Mouse (Mus musculus) embryo, embryonic 11 days (tissue): ENCODE data around the gene Slx1b.
A peak's percentile ranks its signal among the peaks of the same experiment; 100 is the strongest.

Experiments used
- DNase-seq: peaks from one replicate; pipeline ENCODE4 v3.0.0-alpha.2; 2015

The Slx1b gene

DNA sequence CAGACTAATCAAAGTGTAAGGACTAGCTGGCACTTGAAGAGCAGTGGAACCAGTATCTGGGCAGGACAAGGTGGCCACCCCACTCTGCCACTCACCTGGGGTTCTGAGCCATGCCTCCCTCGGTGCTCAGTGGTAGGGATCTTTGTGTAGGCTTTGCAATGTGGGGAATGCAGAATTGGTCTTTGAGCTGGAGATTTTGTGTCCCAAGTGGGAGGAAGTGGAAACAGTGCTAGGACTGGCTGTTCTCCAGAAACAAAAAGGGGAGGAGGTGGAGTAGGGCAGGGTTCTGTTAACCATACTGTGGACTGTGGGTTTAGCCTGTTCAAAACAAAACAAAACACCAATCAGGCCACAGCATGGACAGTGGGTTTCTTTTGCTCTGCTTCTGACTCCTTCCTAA is 19.4 kb downstream of the Slx1b start, which contains the start of gene Sult1a1:
Gene Sult1a1 (minus strand): TSS at position 226 of the 400 bp plus-strand sequence.
- no peak for DNase-seq

DNA sequence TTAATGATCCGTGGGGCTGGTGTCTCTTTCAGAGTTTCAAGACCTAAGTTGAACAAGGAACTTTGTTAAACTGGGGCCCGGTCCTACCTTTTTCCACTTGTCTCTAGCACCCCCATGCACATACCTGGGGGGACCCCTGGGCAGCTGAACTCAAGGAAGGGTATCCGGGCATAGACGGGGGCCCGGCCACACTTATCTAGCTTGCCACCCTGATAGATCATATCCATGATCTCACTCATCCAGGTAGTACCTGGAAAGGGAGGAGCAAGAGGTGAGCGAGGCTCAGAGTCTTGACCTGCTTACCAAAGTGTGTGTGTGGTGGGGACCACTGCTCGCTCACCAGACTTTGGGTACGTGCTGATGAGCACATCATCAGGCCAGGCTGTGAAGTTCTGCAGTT is 20.5 kb downstream of the Slx1b start:
- no peak for DNase-seq

DNA sequence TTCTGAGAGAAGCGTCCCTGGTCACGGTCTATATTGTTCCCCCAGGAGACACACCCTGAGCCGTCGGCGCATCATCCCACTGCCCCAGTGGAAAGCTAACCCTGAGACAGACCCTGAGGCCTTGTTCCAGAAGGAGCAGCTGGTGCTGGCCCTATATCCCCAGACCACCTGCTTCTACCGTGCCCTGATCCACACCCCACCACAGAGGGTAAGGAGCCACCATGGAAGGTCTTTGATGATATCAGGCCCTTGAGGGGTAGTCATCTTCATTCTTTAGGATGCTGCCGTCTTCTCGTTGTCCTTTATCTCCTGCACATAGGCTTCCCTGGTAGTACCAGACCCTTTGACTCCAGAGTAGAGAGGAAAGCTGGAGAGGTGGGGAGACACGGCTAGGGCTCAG is 23.5 kb downstream of the Slx1b start:
- DNase-seq, result no peak

DNA sequence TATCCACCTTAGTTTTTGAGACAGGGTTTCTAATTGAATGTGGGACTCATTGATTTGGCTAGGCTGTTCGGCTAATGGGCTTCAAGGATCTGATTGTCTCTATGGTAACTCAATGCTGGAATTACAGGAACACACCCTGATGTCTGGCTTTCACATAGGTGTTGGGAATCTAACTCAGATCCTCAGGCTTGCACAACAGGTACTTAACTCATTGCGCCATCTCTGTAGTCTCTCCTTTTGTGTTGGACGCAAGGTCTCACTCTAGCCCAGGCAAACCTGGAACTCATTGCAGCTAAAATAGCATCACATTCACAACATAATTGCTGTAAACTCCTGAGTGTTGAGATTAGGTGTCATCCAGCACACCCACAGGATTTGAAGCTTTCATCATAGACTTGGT is 25.4 kb downstream of the Slx1b start:
- no peak for DNase-seq

DNA sequence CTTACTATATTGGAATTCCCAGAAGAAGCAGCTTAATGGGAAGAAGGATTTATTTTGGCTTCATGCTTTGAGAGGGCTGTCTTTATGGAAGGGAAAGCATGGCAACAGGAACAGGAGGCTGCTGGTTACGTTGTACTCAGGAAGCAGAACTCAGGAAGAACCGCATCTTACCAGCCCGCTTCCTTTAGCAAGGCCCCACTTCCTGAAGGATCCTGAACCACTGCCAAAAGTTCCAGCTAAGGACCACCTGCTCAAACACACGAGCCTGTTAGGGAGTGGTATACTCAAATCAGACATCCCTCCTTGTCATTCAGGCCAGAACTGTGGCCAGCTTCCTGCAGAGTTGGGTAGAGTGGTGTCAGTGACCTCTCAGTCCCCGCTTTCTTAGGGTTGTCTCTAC is 27.1 kb downstream of the Slx1b start:
- DNase-seq, result no peak

DNA sequence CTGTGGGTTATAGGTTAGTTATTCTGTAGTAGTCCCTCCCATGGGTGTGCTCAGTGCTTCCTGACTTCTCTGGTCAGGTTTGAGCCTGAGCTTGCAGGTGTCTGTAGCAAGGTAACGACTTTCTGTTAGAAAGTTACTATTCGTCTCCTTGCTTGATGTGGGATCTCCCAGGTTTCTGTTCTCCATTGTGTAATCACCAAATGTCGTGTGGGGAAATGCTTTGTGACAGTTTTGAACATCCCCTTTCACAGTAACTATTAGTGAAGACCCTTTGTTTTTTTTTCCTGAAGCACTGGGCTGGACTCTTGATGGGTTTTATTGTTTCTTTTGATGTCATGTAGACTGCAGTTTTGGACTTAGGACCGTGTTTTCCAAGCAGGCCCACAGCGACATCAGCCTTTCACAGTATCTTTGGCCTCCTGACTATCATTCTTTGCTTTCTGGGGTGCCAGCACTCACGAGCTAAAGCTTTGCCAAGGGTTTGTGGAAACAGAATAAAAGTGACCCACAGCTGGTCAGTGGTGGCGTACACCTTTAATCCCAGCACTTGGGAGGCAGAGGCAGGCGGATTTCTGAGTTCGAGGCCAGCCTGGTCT is 28.0 kb downstream of the Slx1b start:
- DNase-seq, result no peak

DNA sequence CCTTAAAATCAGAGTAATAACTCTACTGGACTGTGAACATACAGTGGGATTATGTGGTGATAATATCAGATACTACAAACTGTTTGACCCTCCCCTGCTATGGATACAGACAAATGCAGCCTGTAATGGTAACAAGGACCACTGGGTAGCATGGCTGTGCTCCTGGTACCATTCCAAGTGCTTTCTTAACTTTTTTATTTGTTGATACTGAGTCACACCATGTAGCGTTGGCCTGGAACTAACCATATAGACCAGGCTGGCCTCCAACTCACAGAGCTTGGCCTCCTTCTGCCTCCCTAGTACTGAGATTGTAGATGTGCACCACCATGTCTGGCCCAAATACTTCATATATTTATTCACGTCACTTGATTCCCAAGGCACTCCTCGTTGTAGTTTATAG is 30.3 kb downstream of the Slx1b start:
- DNase-seq, result no peak

DNA sequence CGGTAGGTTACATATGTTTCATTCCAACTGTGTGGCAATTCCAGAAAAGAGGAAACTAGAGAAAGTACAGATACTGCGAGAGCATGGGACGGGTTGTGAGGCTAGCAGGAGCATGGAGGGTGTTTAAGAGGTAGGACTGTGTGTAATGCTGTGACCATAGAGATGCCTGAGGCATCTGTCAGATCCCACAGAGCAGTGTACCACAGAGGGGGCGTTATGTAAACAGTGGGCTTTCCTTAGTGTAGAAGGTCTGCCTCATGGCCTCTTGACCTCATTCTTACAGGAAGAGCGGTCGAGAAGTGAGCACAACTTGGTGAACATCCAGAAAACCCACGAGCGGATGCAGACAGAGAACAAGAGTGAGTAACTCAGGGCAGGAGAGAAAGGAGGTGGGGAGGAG is 31.9 kb downstream of the Slx1b start:
- no peak for DNase-seq

DNA sequence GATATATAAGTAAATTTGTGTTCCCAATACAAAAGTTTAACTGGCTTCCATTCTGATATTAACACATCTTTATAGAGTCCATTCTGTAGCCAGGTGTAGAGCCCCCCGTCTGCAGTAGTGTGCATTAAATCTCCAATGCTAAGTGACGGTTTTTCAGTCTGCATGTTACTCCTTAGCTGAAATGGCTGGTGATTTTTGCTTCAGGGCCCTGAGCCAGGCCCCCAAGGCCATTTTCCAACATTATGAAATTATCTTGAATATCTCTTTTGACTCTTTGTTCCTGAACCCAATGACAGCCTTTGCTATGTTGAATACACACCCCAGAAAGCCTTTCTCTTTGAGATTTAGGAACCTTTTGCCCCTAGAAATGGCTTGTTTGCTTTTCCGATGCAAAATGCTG is 35.8 kb downstream of the Slx1b start:
- no peak for DNase-seq

DNA sequence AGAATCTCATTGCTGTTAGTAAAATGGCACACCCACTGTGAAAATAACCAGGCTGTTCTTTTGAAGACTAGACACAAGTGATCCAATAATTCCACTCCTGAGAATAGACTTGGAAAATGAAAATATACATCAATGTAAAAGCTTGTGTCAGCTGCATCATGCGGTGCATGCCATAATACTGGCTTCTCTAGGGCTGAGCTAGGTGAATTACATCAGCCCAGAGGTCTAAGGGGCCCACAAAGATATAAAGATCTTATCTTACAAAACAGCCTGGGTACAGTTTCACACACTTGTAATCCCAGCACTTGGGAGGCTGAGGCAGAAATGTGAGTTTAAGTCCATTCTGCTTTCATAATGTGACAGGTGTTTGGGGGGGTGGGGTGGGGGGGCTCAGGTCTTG is 38.1 kb downstream of the Slx1b start:
- DNase-seq, result no peak

DNA sequence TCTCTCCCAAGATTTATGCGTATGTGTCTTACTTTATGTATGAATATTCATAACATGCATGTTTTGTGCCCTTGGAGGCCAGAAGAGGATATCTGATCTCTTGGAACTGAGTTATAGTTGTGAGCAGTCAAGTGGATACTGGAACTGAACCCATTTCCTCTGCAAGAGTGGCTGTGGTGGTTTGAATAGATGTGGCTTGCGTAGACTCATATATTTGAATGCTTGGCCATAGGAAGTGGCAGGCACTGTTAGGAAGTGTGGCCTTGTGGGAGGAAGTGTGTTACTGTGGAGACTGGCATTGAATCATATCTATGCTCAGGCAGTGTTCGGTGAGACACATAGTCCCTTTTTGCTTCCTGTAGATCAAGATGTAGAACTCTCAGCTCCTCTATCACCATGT is 39.9 kb downstream of the Slx1b start:
- DNase-seq, result no peak

DNA sequence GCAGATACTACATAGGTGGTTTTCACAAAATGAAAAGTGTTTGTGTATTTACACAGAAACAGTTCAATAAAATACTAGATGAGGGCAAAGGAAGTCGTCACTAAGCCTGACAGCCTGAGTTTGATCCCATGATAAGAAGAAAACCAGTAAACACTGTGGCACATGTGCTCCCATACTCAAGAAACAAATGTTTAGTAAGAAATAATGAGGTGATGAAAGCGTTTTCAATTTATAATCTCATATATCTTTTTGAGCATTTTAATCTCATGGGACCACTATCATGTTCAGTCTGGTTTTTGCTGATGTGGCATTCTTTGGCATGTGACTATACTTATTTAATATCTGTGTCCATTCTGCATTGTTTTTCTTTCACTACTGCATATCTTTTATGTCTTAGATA is 41.6 kb downstream of the Slx1b start:
- no peak for DNase-seq

DNA sequence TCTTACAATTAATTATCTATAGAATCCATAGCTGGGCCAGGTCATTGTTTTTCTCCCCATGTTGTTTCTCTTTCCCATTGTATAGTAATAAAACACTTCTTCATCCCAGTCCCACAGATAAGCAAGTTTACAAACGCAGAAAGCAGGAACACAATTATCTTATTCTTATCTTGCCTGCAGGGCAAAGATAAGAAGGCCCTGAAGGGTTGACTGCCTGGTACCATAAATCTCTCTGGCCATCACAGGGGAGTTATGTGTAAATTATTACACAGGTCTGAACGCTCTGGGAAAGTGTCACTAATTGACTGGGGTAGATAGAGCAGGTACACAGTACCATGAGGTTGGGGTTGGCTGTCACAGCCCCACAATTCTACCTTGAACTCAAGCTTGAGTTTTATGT is 44.7 kb downstream of the Slx1b start:
- DNase-seq, result no peak

DNA sequence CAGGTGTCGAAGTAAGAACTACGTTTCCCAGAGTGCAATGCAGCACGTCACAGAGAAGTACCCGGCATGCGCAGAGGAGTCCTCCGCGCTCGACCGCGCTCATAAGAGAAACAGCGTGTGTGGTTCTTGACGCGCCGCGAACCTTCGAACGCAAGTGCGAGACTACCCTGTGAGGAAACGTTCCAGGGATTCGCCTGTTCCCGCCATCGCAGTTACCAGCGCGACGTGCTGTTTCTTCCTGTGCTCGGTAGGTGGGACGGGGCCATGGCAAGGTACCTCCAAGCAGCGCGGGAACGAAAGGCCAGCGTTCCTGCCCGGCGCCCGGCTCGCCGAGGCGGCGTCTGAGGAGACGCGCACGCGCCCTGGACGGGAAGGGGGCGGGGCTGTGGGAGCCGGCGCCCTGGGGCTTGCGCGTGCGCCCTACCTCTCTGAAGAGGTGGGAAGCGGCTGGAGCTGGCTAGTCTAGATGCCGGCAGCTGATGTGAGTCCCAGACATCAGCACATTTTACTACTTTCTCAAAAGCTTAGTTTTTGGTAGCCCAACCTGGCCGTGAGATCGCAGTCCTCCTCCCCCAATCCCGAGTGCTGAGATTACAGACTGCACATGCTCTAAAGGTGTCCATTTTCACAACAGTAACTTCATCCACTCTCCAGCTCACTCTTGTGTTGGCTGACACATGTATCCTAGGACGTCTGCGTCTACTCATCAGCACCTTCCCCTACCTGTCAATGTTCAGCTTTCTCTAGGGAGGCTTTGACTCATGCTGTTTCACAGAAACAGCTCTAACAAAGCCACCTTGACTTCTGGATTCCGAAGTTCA is 46.1 kb downstream of the Slx1b start, which contains the start of gene Sgf29:
Gene Sgf29 (plus strand): TSS at position 79 of the 821 bp plus-strand sequence.
- DNase-seq, result peak; percentile 96

DNA sequence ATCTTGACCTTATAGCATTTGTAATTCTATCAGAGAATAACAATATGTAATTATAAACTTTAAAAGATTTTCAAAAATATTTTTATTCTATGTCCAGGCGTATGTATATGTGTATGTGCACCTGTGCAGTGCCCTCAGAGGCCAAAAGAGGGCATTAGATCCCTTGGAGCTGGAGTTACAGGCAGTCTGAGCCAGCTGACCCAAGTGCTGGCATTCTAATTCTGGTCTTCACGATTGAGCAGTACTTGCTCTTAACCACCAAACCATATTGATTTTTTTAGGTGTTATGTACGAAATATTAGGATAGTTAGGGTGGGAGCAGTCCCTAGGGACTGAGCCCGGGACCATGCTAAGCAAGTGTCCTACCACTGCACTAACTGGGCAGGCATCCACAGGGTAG is 47.1 kb downstream of the Slx1b start:
- no peak for DNase-seq

DNA sequence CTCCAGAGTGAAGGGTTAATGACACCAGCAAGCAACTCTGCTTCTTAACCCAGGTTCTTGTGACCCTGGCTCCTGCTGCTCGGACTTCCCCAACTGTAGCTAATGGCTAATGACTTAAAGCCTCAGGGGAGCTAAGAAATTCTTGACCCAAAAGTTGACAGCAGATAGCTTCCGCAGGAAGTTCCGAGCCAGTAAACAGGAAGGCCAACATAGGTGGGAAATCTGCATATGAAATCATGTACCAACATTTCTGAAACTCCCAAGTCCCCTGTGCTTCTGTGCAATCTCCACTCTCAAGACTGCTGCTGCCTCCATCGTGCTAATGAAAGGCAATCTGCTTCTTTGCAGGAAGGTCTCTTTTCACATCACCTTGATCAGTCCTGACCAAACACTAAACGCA is 49.9 kb downstream of the Slx1b start:
- no peak for DNase-seq

DNA sequence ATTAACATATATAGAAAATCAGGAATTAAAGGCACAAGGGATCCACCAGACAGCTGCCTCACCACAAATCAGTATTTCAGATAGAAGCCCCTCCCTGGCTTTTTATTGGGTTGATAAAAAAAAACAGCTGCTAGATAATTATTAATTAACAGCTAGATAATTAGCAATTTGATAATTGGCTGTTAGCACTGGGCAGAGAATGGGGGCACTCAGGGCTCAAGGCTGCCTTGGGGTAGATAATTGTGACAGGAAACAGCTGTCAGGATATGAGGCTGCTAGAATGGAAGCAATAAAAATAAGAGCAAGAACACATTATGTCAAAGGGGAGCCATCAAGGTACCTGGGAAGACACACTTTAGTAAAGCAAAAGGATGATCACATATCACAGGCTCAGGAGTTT is 50.7 kb downstream of the Slx1b start:
- DNase-seq, result no peak

DNA sequence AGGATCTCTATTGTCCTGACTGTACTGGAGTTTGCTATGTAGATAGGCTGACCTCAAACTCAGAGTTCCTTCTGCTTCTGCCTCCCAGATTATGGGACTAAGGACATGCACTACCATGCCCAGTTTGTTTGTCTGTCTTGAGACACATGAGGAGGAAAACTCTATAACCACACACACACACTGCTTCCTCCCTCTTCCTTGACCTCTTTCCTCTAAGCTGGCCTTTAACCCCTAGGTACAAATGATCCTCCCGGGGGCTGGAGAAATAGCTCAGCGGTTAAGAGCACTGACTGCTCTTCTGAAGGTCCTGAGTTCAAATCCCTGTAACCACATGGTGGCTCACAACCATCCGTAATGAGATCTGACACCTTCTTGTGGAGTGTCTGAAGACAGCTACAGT is 51.2 kb downstream of the Slx1b start:
- DNase-seq, result no peak

DNA sequence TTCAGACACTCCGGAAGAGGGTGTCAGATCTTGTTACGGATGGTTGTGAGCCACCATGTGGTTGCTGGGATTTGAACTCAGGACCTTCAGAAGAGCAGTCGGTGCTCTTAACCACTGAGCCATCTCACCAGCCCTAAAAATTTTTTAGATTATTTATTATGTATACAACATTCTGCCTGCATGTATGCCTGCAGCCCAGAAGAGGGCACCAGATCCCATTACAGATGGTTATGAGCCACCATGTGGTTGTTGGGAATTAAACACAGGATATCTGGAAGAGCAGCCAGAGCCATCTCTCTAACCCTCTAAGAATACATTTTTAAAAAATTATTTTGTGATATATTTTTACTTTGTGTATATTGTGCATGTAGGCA is 52.4 kb downstream of the Slx1b start:
- peak; percentile 52 for DNase-seq

DNA sequence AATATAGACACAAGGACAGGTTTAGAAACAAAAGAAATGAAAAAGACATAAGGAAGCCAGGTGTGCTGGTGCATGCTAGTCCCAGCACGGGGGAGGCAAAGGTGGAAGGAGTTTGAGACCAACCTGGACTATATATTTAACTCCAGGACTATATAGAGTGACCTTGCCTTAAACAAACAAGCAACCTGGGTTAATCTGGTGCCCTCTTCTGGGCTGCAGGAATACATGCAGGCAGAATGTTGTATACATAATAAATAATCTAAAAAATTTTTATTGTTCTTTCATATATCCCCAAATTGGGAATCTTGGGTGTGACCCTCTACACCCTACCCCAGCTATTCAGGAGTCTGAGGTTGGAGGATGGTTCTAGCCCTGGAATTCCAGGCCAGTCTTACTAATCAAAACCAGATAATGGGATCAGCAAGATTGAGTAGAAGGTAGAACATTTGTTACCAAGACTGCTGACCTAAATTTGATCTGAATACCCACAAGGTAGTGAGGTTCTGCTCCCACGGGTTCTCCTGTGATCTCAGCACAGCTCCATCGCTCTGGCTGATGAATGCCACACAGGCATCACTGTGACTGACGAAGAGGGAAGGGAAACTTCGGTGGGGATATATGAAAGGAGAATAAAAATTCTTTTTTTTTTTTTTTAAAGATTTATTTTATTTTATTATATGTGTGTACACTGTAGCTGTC is 52.9 kb downstream of the Slx1b start:
- no peak for DNase-seq
